Mouse (Mus musculus) embryonic facial prominence, embryonic 15.5 days (tissue): Measurements from ENCODE around the gene Zfp758. TPM values are rescaled to one million over a fixed set of nuclear protein-coding genes. Genes with fewer than 3 reads are reported as not detected.
"Not testable (repeated sequence)": the region's sequence is repeated elsewhere in the genome, so short reads cannot be mapped to it uniquely, and the experiment has no call there.

ENCODE experiments used
- ATAC-seq: fragments of 200-750 bp; cut with Nextera tagmentation; 2 replicates; pipeline ENCODE4 v1.8.0; 2017; ENCODE audit warnings: low read depth, moderate TSS enrichment; ENCODE audit not compliant: insufficient number of reproducible peaks, low FRiP score, low TSS enrichment
- H3K27ac ChIP-seq: fragments of 300-500 bp; sonication (generic); replicated peaks from 2 replicates; pipeline ENCODE4 v1.5.1; 2015; ENCODE audit warnings: mild to moderate bottlenecking, inconsistent platforms
- H3K27me3 ChIP-seq: fragments of 300-500 bp; sonication (generic); 2 replicates; pipeline ENCODE4 v1.6.1; 2015; ENCODE audit warnings: inconsistent platforms
- H3K36me3 ChIP-seq: fragments of 300-500 bp; sonication (generic); 2 replicates; pipeline ENCODE4 v1.6.1; 2015; ENCODE audit warnings: mild to moderate bottlenecking, inconsistent platforms
- H3K4me1 ChIP-seq: fragments of 300-500 bp; sonication (generic); 2 replicates; pipeline ENCODE4 v1.6.1; 2015; ENCODE audit warnings: inconsistent platforms
- H3K4me2 ChIP-seq: fragments of 300-500 bp; sonication (generic); replicated peaks from 2 replicates; pipeline ENCODE4 v1.6.1; 2015; ENCODE audit warnings: mild to moderate bottlenecking, inconsistent platforms
- H3K4me3 ChIP-seq: fragments of 300-500 bp; sonication (generic); replicated peaks from 2 replicates; pipeline ENCODE4 v1.5.1; 2015; ENCODE audit warnings: mild to moderate bottlenecking, inconsistent platforms
- H3K9ac ChIP-seq: fragments of 300-500 bp; sonication (generic); 2 replicates; pipeline ENCODE4 v1.6.1; 2015; ENCODE audit warnings: inconsistent platforms
- H3K9me3 ChIP-seq: fragments of 300-500 bp; sonication (generic); replicated peaks from 2 replicates; pipeline ENCODE4 v1.6.1; 2016; ENCODE audit warnings: inconsistent platforms
- WGBS: fragments of 180-500 bp; shearing (Covaris S2); methylation state at CpG from one replicate; pipeline ENCODE4 v1.1.7; 2015; 5-methylcytosine and 5-hydroxymethylcytosine counted together
- polyA plus RNA-seq: library from polyadenylated mRNA; unstranded; fragments of >200 nt; fragmentation: Nextera tagmentation; extraction: Ambion mirVana; gene quantifications from 2 replicates; pipeline ENCODE4 v1.2.1, GENCODE M21; 2015

Gene Zfp758
- 9.1 TPM in 2 replicates for polyA plus RNA-seq

DNA sequence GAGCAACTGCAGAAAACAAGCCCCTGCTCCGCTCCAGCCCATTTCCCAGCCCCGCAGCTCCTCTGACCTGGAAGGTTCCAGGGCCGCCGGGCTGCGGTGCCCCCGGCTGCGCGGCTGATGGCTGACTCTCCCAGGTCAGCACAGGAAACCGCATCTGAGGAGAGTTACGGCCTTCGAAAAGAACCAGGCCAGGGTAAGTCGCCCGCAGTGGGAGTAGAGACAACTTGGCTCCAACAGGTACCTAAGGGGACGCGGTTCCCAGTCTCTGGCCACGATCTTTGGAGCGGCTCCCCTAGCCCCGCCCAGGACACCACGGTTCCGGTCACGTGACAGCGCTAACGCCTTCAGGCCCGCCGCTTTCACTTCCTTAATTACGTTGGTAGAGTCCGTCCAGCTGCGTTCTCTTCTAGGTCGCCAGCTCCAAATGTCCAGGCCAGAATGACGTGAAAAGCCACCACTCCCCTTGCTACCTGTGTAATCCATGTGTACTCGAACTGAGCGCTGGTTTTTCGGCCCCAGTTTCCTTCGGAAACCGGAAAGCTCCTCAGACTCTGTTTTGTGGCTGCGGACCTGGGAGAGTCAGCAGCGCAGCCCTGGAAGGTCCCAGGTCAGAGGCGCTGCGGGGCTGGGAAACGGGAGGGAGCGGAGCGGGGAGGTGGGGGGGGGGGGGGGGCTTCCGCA, at the start of gene Zfp758, which contains the start of gene Zfp944:
Gene Zfp758, plus strand, starts transcription at position 353 of the 681 bp plus-strand sequence.
Gene Zfp944, minus strand, starts transcription at position 300 of the 681 bp plus-strand sequence.
- peak within 1 kb of the TSS; percentile 50 for H3K9ac ChIP-seq
- H3K36me3 ChIP-seq = peaks cover 12% of the 10 kb centered on the region
- H3K9me3 ChIP-seq, H3K27me3 ChIP-seq: not testable (repeated sequence)
- peaks cover 13% of the 10 kb centered on the region; the same call in 1 of the 2 replicates for H3K4me1 ChIP-seq
- 2% methylated on average over 29 of the region's 43 CpGs for WGBS
- ATAC-seq = peak; percentile 92
- H3K4me3 ChIP-seq = peak within 1 kb of the TSS; percentile 57
- H3K27ac ChIP-seq = peak within 1 kb of the TSS; percentile 85
- peak within 1 kb of the TSS; percentile 51 for H3K4me2 ChIP-seq

GRCm38 (mm10) chr17:22314219-22314618, 47.0 kb upstream of the Zfp758 start:
- not testable (repeated sequence) for H3K36me3 ChIP-seq, H3K9me3 ChIP-seq, H3K4me1 ChIP-seq, H3K27me3 ChIP-seq
- peak overlapping the region; percentile 71; the same call in 1 of the 2 replicates for H3K27ac ChIP-seq
- peak overlapping the region; percentile 64 for H3K4me3 ChIP-seq
- H3K4me2 ChIP-seq = peak overlapping the region; percentile 54
- peak; percentile 76 for ATAC-seq
- WGBS = 1% methylated on average over 3 of the region's 3 CpGs
- peak overlapping the region; percentile 57 for H3K9ac ChIP-seq

DNA sequence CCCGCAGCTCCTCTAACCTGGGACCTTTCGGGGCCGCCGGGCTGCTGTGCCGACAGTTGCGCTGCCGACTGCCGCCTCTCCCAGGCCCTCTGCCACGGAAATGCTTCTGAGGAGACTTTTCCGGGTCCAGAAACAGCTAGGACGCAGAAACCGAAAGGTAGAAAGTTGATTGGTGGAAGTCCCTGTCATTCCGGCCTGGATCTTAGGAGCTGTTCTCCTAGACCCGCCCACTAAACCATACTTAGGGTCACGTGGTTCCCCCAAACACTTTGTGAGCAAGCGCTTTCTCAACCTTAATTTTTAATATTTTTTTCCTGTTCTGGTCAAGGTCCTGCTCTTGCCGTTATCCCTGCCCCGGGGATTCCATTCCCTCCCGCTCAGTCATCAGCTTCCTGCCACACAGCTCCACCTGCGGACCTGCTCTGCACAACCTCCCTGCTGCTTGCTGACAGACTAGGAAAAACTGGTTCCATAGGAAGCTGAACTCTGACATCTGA, 46.5 kb upstream of the Zfp758 start, which contains the start of gene CT030661.1:
Gene CT030661.1, minus strand, starts transcription at position 108 of the 497 bp plus-strand sequence.
- H3K4me2 ChIP-seq = peak within 1 kb of the TSS; percentile 54
- H3K27ac ChIP-seq = peak within 1 kb of the TSS; percentile 71
- ATAC-seq = peak; percentile 99
- not testable (repeated sequence) for H3K4me1 ChIP-seq, H3K9me3 ChIP-seq, H3K36me3 ChIP-seq, H3K27me3 ChIP-seq
- under 1% methylated on average over 20 of the region's 20 CpGs for WGBS
- peak within 1 kb of the TSS; percentile 57 for H3K9ac ChIP-seq
- peak within 1 kb of the TSS; percentile 64 for H3K4me3 ChIP-seq

- H3K4me1 ChIP-seq, H3K36me3 ChIP-seq, H3K9me3 ChIP-seq, H3K27me3 ChIP-seq, ATAC-seq: not testable (repeated sequence)
- Histone ChIP-seq H3K4me3 (peak overlapping the region; percentile 64), H3K9ac (peak overlapping the region; percentile 57; the same call in 1 of the 2 replicates), H3K4me2 (peak overlapping the region; percentile 54), H3K27ac (0 out of 2 replicates have a peak overlapping the region, but pooled peaks have one; percentile 71)
- WGBS = 17% methylated on average over 2 of the region's 2 CpGs
Measured at GRCm38 (mm10) chr17:22315247-22315646, 46.0 kb upstream of the Zfp758 start.

DNA sequence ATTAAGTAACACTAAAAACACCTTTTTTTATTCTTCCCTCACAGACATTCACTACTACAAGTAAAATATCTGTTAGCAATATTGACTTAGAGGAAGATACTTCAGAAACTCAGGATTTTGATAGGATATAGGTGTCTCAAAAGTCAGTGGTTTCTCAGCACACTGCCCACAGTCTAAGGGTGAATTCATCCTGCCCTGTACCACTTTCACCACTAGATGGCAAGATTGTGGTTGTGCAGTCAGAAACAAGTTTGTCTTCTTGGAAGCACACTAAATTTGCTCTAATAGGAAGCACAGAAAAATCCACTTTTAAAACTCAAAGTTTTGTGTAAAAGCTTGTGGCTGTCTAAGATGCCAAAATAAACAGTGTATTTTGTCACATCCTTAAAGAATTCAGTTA, 8.5 kb upstream of the Zfp758 start:
- H3K9ac ChIP-seq = no peak overlapping the region
- H3K27me3 ChIP-seq = no peaks in the 10 kb centered on the region
- no peak overlapping the region for H3K4me3 ChIP-seq
- peaks cover 30% of the 10 kb centered on the region for H3K36me3 ChIP-seq
- no peak for ATAC-seq
- H3K4me1 ChIP-seq = no peaks in the 10 kb centered on the region
- no peaks in the 10 kb centered on the region for H3K9me3 ChIP-seq
- H3K4me2 ChIP-seq = no peak overlapping the region
- no peak overlapping the region for H3K27ac ChIP-seq

DNA sequence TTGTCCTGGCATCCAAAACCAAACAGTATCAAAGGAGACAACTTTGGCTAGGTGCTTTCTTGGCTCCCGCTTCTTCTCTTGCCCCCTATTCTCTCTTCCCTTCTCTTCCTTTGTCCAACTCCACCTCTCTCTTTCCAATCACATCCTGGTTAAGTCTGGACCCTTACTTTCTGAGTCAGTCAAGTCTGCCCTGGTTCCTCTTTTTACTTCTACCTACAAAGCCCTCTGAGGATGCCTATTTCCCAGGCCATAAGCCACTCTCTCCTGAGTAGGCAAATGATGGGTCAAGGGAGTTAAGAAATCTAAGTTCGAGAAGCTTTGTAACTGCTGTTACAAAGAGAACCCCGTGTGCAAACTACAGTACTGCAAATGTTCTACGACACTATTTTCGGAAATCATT, 681 bp upstream of the Zfp758 start:
- 27% methylated on average over 5 of the region's 5 CpGs for WGBS
- Histone ChIP-seq H3K9me3 (no peaks in the 10 kb centered on the region), H3K36me3 (peaks cover 12% of the 10 kb centered on the region), H3K4me2 (peak overlapping the region; percentile 51), H3K27me3 (no peaks in the 10 kb centered on the region), H3K9ac (peak overlapping the region; percentile 50; the same call in 1 of the 2 replicates), H3K27ac (no peak overlapping the region), H3K4me3 (peak overlapping the region; percentile 57), H3K4me1 (peaks cover 13% of the 10 kb centered on the region; the same call in 1 of the 2 replicates)
- ATAC-seq = no peak

GRCm38 (mm10) chr17:22363895-22364294, 2.6 kb downstream of the Zfp758 start:
- no peak for ATAC-seq
- Histone ChIP-seq H3K4me2 (no peak overlapping the region), H3K27ac (no peak overlapping the region), H3K27me3 (no peaks in the 10 kb centered on the region), H3K4me1 (peaks cover 13% of the 10 kb centered on the region; the same call in 1 of the 2 replicates), H3K9ac (no peak overlapping the region), H3K9me3 (peaks cover 6% of the 10 kb centered on the region; the same call in 1 of the 2 replicates), H3K36me3 (peaks cover 11% of the 10 kb centered on the region), H3K4me3 (no peak overlapping the region)
- WGBS = 91% methylated on average over 3 of the region's 3 CpGs

GRCm38 (mm10) chr17:22410756-22411155, 49.5 kb downstream of the Zfp758 start:
- Histone ChIP-seq H3K4me3 (no peak overlapping the region), H3K9ac (no peak overlapping the region)
- no peak for ATAC-seq

DNA sequence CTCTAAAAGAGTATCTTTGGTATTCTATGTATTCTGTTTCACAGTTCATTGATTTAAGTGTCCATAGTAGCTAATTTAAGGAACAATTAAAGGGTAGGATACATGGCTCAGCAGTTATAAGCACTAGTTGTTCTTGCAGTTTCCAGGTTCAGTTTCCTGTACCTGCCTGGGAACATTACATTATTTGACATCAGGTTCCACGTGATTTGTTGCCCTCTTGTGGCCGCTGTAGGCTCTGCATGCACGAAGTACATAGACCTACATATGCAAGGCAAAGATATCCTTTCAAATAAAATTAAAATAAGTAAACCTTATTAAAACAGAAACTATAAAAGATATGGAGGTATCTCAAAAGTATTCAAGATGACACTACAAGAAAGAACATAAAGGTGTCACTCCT, 56.3 kb downstream of the Zfp758 start:
- Histone ChIP-seq H3K4me3 (no peak overlapping the region), H3K4me2 (no peak overlapping the region), H3K27ac (no peak overlapping the region), H3K36me3 (no peaks in the 10 kb centered on the region), H3K27me3 (no peaks in the 10 kb centered on the region), H3K9me3 (no peaks in the 10 kb centered on the region), H3K9ac (no peak overlapping the region), H3K4me1 (no peaks in the 10 kb centered on the region)
- WGBS = 2% methylated on average over 3 of the region's 3 CpGs
- ATAC-seq = no peak

More at GRCm38 (mm10) chr17:22410756-22411155, 49.5 kb downstream of the Zfp758 start:
- 77% methylated on average over 2 of the region's 2 CpGs for WGBS
- Histone ChIP-seq H3K27me3 (no peaks in the 10 kb centered on the region), H3K4me1 (no peaks in the 10 kb centered on the region), H3K36me3 (no peaks in the 10 kb centered on the region), H3K4me2 (no peak overlapping the region), H3K27ac (no peak overlapping the region), H3K9me3 (no peaks in the 10 kb centered on the region)

- Histone ChIP-seq H3K36me3 (no peaks in the 10 kb centered on the region), H3K9me3 (no peaks in the 10 kb centered on the region), H3K9ac (peak within 1 kb of the TSS; percentile 57), H3K4me1 (peaks cover 3% of the 10 kb centered on the region; the same call in 1 of the 2 replicates), H3K4me3 (peak within 1 kb of the TSS; percentile 69), H3K4me2 (peak within 1 kb of the TSS; percentile 69), H3K27ac (peak within 1 kb of the TSS; percentile 84), H3K27me3 (no peaks in the 10 kb centered on the region)
- ATAC-seq = peak; percentile 94
- WGBS = under 1% methylated on average over 29 of the region's 29 CpGs
Measured at GRCm38 (mm10) chr17:22423952-22424617, 62.8 kb downstream of the Zfp758 start, which contains the start of gene Zfp946. Gene Zfp946 (plus strand): TSS chr17:22424222.
